ENCODE assay signal across 9 mouse cellular contexts in the genomic region with DNA sequence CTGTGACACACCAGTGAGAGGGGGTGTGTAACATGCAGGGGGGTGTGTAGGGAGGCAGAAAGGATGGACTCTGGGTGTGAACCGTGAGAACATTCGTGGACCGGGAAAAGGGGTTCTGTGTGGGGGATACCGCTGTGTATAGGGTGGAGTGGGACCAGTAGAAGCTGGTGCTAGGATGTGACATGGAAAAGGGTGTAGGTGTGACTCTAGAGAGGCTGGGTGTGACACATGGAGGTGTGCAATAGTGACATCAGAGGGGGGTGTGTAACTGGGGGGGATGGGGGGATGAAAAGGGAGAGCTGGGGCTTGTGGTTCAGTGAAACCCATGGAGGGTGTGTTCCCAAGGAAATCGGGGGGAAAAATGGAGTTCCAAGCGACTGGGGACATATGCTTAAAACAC. TPM values are rescaled to one million over a fixed set of nuclear protein-coding genes. Genes with fewer than 3 reads are reported as not detected.
DNase-seq lines count a peak whose midpoint lies in the region; ATAC-seq lines count a peak whose summit lies in the region.
"Had no signal": no experiment of that assay in that cellular context is flagged by ENCODE, and none has a peak within 500 bp of the region (broad histone marks: within the 10 kb centered on the region; RNA-seq: fewer than 3 reads in every experiment).

No protein-coding gene starts in this region.

- peak overlapping the region; percentile 57 for H3K27ac ChIP-seq in lung, embryonic 15.5 days
- peak overlapping the region; percentile 96 for H3K27ac ChIP-seq in forebrain, embryonic 16.5 days (ENCODE audit: low read length)
- no peak overlapping the region for H3K27ac ChIP-seq in limb, embryonic 12.5 days
- H3K27ac ChIP-seq in stomach, embryonic 14.5 days (ENCODE audit: low read length) = no peak overlapping the region; the same call in 1 of the 2 replicates

- no peak for ATAC-seq in lung, embryonic 15.5 days (ENCODE audit: borderline replicate concordance, extremely low read depth, low FRiP score, low TSS enrichment)
- peak; percentile 3; the same call in 1 of the 2 replicates for ATAC-seq in forebrain, embryonic 16.5 days
- peak; percentile 5; the same call in 1 of the 2 replicates for ATAC-seq in limb, embryonic 12.5 days (ENCODE audit: insufficient number of reproducible peaks, insufficient read depth, low FRiP score, low TSS enrichment, low read depth)
- no peak for ATAC-seq in stomach, embryonic 14.5 days (ENCODE audit: insufficient number of reproducible peaks, insufficient read depth, low FRiP score, low read depth)
- ATAC-seq in erythroid progenitor cell, adult 5-6 weeks (replicated peaks; ENCODE audit: low FRiP score, poor library complexity, severe bottlenecking) = no peak

- peak overlapping the region; percentile 91 for H3K4me2 ChIP-seq in lung, embryonic 15.5 days
- peak overlapping the region; percentile 80 for H3K4me2 ChIP-seq in forebrain, embryonic 16.5 days (ENCODE audit: low read length)
- peak overlapping the region; percentile 88 for H3K4me2 ChIP-seq in limb, embryonic 12.5 days
- peak overlapping the region; percentile 92 for H3K4me2 ChIP-seq in stomach, embryonic 14.5 days (replicated peaks; ENCODE audit: low read depth, low read length)

- H3K9ac ChIP-seq in lung, embryonic 15.5 days = 0 out of 2 replicates have a peak overlapping the region, but pooled peaks have one; percentile 4
- peak overlapping the region; percentile 100 for H3K9ac ChIP-seq in forebrain, embryonic 16.5 days (replicated peaks; ENCODE audit: low read depth, low read length)
- no peak overlapping the region for H3K9ac ChIP-seq in limb, embryonic 12.5 days (replicated peaks)
- no peak overlapping the region for H3K9ac ChIP-seq in stomach, embryonic 14.5 days (replicated peaks; ENCODE audit: low read depth, low read length)

- WGBS in lung, embryonic 15.5 days = 42% methylated on average over 6 of the region's 6 CpGs
- WGBS in forebrain, embryonic 16.5 days = 40% methylated on average over 6 of the region's 6 CpGs
- 51% methylated on average over 6 of the region's 6 CpGs for WGBS in limb, embryonic 12.5 days
- 47% methylated on average over 6 of the region's 6 CpGs for WGBS in stomach, embryonic 14.5 days

- DNase-seq in lung, postnatal 36 days = no peak
- DNase-seq in thymus, postnatal 0 days (ENCODE audit: low spot score) = no peak
- DNase-seq in thymus, postnatal 10 days (ENCODE audit: low spot score in 2 of 2) = no peak

- H3K4me1 ChIP-seq in lung, embryonic 15.5 days = peaks cover 14% of the 10 kb centered on the region
- H3K4me1 ChIP-seq in forebrain, embryonic 16.5 days (replicated peaks; ENCODE audit: control insufficient read depth, insufficient read depth, low read length) = peaks cover 54% of the 10 kb centered on the region
- H3K4me1 ChIP-seq in limb, embryonic 12.5 days (replicated peaks) = peaks cover 13% of the 10 kb centered on the region; the same call in 1 of the 2 replicates
- H3K4me1 ChIP-seq in stomach, embryonic 14.5 days (ENCODE audit: control insufficient read depth, insufficient read depth, low read length) = no peaks in the 10 kb centered on the region

- H3K27me3 ChIP-seq in lung, embryonic 15.5 days = peaks cover 58% of the 10 kb centered on the region
- no peaks in the 10 kb centered on the region for H3K27me3 ChIP-seq in forebrain, embryonic 16.5 days (replicated peaks; ENCODE audit: control insufficient read depth, insufficient read depth, low read length)
- peaks cover 83% of the 10 kb centered on the region for H3K27me3 ChIP-seq in limb, embryonic 12.5 days
- H3K27me3 ChIP-seq in stomach, embryonic 14.5 days (ENCODE audit: control insufficient read depth, insufficient read depth, low read length) = 0 out of 2 replicates have a peak, but pooled peaks cover 20% of the 10 kb centered on the region

- peak overlapping the region; percentile 55 for H3K4me3 ChIP-seq in lung, embryonic 15.5 days
- H3K4me3 ChIP-seq in forebrain, embryonic 16.5 days (replicated peaks; ENCODE audit: low read length) = peak overlapping the region; percentile 88
- H3K4me3 ChIP-seq in limb, embryonic 12.5 days (replicated peaks) = peak overlapping the region; percentile 51
- peak overlapping the region; percentile 45 for H3K4me3 ChIP-seq in stomach, embryonic 14.5 days (ENCODE audit: low read depth, low read length)

- no peaks in the 10 kb centered on the region for H3K36me3 ChIP-seq in lung, embryonic 15.5 days
- H3K36me3 ChIP-seq in forebrain, embryonic 16.5 days (ENCODE audit: control insufficient read depth, insufficient read depth) = no peaks in the 10 kb centered on the region
- H3K36me3 ChIP-seq in limb, embryonic 12.5 days = no peaks in the 10 kb centered on the region
- H3K36me3 ChIP-seq in stomach, embryonic 14.5 days (ENCODE audit: control insufficient read depth, insufficient read depth, low read length) = no peaks in the 10 kb centered on the region

- H3K9me3 ChIP-seq in lung, embryonic 15.5 days = no peaks in the 10 kb centered on the region
- H3K9me3 ChIP-seq in forebrain, embryonic 16.5 days (ENCODE audit: control insufficient read depth, low read length) = no peaks in the 10 kb centered on the region
- H3K9me3 ChIP-seq in limb, embryonic 12.5 days = peaks cover 5% of the 10 kb centered on the region; the same call in 1 of the 2 replicates
- H3K9me3 ChIP-seq in stomach, embryonic 14.5 days (ENCODE audit: control insufficient read depth, low read depth, low read length) = no peaks in the 10 kb centered on the region

RNA-seq across cellular contexts. Expression of a gene that starts 1.2 kb away (rescaled TPM):
- 0.77 and 1.2 TPM in 2 replicates for polyA plus RNA-seq in lung, embryonic 15.5 days (2015; fragmentation: Nextera tagmentation; extraction: Ambion mirVana)
- 15.8 and 17.3 TPM in 2 replicates for polyA plus RNA-seq in forebrain, embryonic 16.5 days (2015; fragmentation: Nextera tagmentation; extraction: Ambion mirVana)
- polyA plus RNA-seq in limb, embryonic 12.5 days (2016; fragmentation: Nextera tagmentation; extraction: Ambion mirVana) = 0.31 and 0.33 TPM in 2 replicates
- 0.81 and 1.2 TPM in 2 replicates for polyA plus RNA-seq in stomach, embryonic 14.5 days (2014; fragmentation: Nextera tagmentation; extraction: Ambion mirVana)
- polyA plus RNA-seq in thymus, postnatal 0 days (2015; fragmentation: Nextera tagmentation; extraction: Ambion mirVana) = 0.17 and 0.28 TPM in 2 replicates
- total RNA-seq in erythroid progenitor cell, adult 5-6 weeks (2015; ENCODE audit: low replicate concordance) = not detected in 2 replicates
- total RNA-seq in erythroid progenitor cell, adult 5-6 weeks (2017; ENCODE audit: low replicate concordance) = not detected in 2 replicates
- total RNA-seq: neutrophil, adult 5-6 weeks had no signal

RNA-seq across cellular contexts. Expression of a gene that starts 16.7 kb away (rescaled TPM):
- polyA plus RNA-seq in lung, embryonic 15.5 days (2015; fragmentation: Nextera tagmentation; extraction: Ambion mirVana) = 32.1 and 34.4 TPM in 2 replicates
- 23.9 and 24.0 TPM in 2 replicates for polyA plus RNA-seq in forebrain, embryonic 16.5 days (2015; fragmentation: Nextera tagmentation; extraction: Ambion mirVana)
- 39.9 and 45.3 TPM in 2 replicates for polyA plus RNA-seq in limb, embryonic 12.5 days (2016; fragmentation: Nextera tagmentation; extraction: Ambion mirVana)
- 18.5 and 21.7 TPM in 2 replicates for polyA plus RNA-seq in stomach, embryonic 14.5 days (2014; fragmentation: Nextera tagmentation; extraction: Ambion mirVana)
- 29.1 and 31.7 TPM in 2 replicates for polyA plus RNA-seq in thymus, postnatal 0 days (2015; fragmentation: Nextera tagmentation; extraction: Ambion mirVana)
- 10.1 and 19.8 TPM in 2 replicates for total RNA-seq in erythroid progenitor cell, adult 5-6 weeks (2015; ENCODE audit: low replicate concordance)
- 1.7 and 4.6 TPM in 2 replicates for total RNA-seq in erythroid progenitor cell, adult 5-6 weeks (2017; ENCODE audit: low replicate concordance)

RNA-seq across cellular contexts. Expression of a gene that starts 55.8 kb away (rescaled TPM):
- polyA plus RNA-seq in lung, embryonic 15.5 days (2015; fragmentation: Nextera tagmentation; extraction: Ambion mirVana) = 6.4 and 6.7 TPM in 2 replicates
- polyA plus RNA-seq in forebrain, embryonic 16.5 days (2015; fragmentation: Nextera tagmentation; extraction: Ambion mirVana) = 26.3 and 26.7 TPM in 2 replicates
- 0.44 and 0.60 TPM in 2 replicates for polyA plus RNA-seq in limb, embryonic 12.5 days (2016; fragmentation: Nextera tagmentation; extraction: Ambion mirVana)
- 23.9 and 32.8 TPM in 2 replicates for polyA plus RNA-seq in stomach, embryonic 14.5 days (2014; fragmentation: Nextera tagmentation; extraction: Ambion mirVana)
- polyA plus RNA-seq in thymus, postnatal 0 days (2015; fragmentation: Nextera tagmentation; extraction: Ambion mirVana) = 15.6 and 20.7 TPM in 2 replicates
- total RNA-seq in erythroid progenitor cell, adult 5-6 weeks (2015; ENCODE audit: low replicate concordance) = 151 and 220 TPM in 2 replicates
- 10.8 and 18.9 TPM in 2 replicates for total RNA-seq in erythroid progenitor cell, adult 5-6 weeks (2017; ENCODE audit: low replicate concordance)

Comparison
In these comparisons a context has a peak if more than half of its experiments do, and no peak if none do; other contexts are left out.
1. ATAC-seq: peak in forebrain, embryonic 16.5 days (single experiment) and limb, embryonic 12.5 days (single experiment); none in lung, embryonic 15.5 days (single experiment), stomach, embryonic 14.5 days (single experiment) and erythroid progenitor cell, adult 5-6 weeks (single experiment).
2. H3K27ac ChIP-seq: peak in lung, embryonic 15.5 days (single experiment) and forebrain, embryonic 16.5 days (single experiment); none in limb, embryonic 12.5 days (single experiment) and stomach, embryonic 14.5 days (single experiment).
3. H3K9ac ChIP-seq: peak in lung, embryonic 15.5 days (single experiment) and forebrain, embryonic 16.5 days (single experiment); none in limb, embryonic 12.5 days (single experiment) and stomach, embryonic 14.5 days (single experiment).
4. Peak in every context shown above with its lines, with median percentiles within 50 percentile points of each other: H3K4me2 ChIP-seq and H3K4me3 ChIP-seq.